Mouse (Mus musculus): ENCODE measurements around the gene Taf8. TPM values are rescaled to one million over a fixed set of nuclear protein-coding genes. Genes with fewer than 3 reads are reported as not detected.

The Taf8 gene
- total and polyA plus RNA-seq, 2 experiments from 2014 or later, result 10.8 to 17.9 TPM

DNA sequence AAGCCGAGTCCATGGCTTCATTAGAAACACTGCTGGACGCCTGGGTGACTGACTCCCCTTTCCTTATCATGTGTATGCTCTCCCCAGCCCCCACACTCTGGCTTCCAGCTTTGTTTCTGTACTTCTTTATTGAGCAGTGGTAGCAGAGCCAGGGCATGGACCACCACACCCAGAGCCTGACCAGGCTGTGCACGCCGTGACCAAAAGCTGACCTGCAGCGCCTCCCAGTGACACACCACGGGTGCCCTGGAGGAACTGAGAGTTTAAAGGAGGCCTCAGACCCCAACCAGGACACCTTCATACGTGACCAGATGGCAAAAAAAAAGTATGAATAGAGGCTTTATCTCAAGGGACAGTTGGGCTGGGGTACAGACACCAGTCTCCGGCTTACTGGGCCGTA is 11.3 kb downstream of the Taf8 start:
- no peak for DNase-seq
- no peak for TF ChIP-seq CTCF (IDR thresholded peaks at IDR 0.05; ENCODE audit: low read depth)
- Histone ChIP-seq H3K9ac (no peak overlapping the region), H3K4me1 (ENCODE audit: insufficient read depth) (no peaks in the 10 kb centered on the region), H3K27me3 (ENCODE audit: insufficient read depth, low read length) (no peaks in the 10 kb centered on the region), H3K4me3 (ENCODE audit: low read depth, low read length) (no peak overlapping the region), H3K9me3 (ENCODE audit: low read length) (no peaks in the 10 kb centered on the region), H3K36me3 (ENCODE audit: insufficient read depth) (peaks cover 74% of the 10 kb centered on the region), H3K4me2 (ENCODE audit: low read depth) (no peak overlapping the region), H3K27ac (ENCODE audit: low read depth, low read length) (no peak overlapping the region)
- 89% methylated on average over 9 of the region's 9 CpGs for WGBS
- no peak for ATAC-seq

DNA sequence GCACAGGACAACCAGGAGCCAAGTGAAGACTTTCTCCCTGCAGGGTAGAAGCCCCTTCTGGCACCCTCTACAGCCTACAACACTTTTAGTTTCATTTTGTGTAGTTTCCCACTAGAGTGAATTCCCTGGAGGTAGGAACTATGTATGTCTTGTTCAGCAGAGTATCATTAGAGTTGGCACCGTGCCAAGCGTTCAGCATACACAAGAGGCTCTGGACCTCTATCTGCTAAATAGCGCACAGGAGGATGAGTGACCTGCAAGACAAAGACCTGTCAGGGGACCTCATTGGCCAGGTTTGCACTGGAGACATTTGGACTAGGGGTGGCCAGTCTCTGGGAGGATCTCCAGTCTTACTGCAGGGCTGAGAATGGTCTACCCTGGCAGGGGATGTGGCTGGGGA is 16.3 kb downstream of the Taf8 start:
- no peak for DNase-seq
- 70% methylated on average over 3 of the region's 3 CpGs for WGBS

DNA sequence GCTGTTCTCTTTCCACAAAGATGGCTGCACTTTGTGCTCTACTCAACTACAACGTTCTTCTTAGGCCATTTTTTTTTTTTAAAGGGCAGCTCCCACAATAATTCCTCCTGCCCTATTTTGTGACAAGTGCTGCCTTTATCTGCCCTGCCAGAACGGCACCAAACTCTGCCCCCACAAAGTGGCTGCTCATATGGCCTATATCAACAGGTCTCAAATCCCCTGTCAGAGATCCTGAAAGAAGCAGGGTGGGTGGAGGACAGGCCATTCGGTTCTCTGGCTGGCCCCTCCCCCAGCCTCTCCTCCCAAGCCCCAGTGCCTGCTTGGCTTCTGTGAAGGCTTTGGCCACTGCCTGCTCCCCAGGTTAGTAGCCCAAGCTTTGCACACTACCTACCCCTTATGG is 17.1 kb downstream of the Taf8 start:
- Histone ChIP-seq H3K27ac (ENCODE audit: low read depth, low read length) (no peak overlapping the region), H3K9me3 (ENCODE audit: low read length) (no peaks in the 10 kb centered on the region), H3K4me2 (ENCODE audit: low read depth) (no peak overlapping the region), H3K36me3 (ENCODE audit: insufficient read depth) (peaks cover 21% of the 10 kb centered on the region), H3K4me3 (ENCODE audit: low read depth, low read length) (no peak overlapping the region), H3K4me1 (ENCODE audit: insufficient read depth) (no peaks in the 10 kb centered on the region), H3K9ac (no peak overlapping the region), H3K27me3 (ENCODE audit: insufficient read depth, low read length) (no peaks in the 10 kb centered on the region)
- DNase-seq, result no peak
- 10% methylated on average over 3 of the region's 3 CpGs for WGBS
- no peak for TF ChIP-seq CTCF (IDR thresholded peaks at IDR 0.05; ENCODE audit: low read depth)
- ATAC-seq, result no peak

More for the DNA sequence above, 16.3 kb downstream of the Taf8 start:
- H3K4me1 ChIP-seq (ENCODE audit: insufficient read depth), result no peaks in the 10 kb centered on the region
- H3K4me3 ChIP-seq (ENCODE audit: low read depth, low read length), result no peak overlapping the region
- no peak overlapping the region for H3K27ac ChIP-seq (ENCODE audit: low read depth, low read length)
- no peak for ATAC-seq
- H3K9ac ChIP-seq, result no peak overlapping the region
- H3K9me3 ChIP-seq (ENCODE audit: low read length), result no peaks in the 10 kb centered on the region
- no peaks in the 10 kb centered on the region for H3K27me3 ChIP-seq (ENCODE audit: insufficient read depth, low read length)
- no peak for TF ChIP-seq CTCF (IDR thresholded peaks at IDR 0.05; ENCODE audit: low read depth)
- H3K36me3 ChIP-seq (ENCODE audit: insufficient read depth), result peaks cover 28% of the 10 kb centered on the region
- H3K4me2 ChIP-seq (ENCODE audit: low read depth), result no peak overlapping the region

DNA sequence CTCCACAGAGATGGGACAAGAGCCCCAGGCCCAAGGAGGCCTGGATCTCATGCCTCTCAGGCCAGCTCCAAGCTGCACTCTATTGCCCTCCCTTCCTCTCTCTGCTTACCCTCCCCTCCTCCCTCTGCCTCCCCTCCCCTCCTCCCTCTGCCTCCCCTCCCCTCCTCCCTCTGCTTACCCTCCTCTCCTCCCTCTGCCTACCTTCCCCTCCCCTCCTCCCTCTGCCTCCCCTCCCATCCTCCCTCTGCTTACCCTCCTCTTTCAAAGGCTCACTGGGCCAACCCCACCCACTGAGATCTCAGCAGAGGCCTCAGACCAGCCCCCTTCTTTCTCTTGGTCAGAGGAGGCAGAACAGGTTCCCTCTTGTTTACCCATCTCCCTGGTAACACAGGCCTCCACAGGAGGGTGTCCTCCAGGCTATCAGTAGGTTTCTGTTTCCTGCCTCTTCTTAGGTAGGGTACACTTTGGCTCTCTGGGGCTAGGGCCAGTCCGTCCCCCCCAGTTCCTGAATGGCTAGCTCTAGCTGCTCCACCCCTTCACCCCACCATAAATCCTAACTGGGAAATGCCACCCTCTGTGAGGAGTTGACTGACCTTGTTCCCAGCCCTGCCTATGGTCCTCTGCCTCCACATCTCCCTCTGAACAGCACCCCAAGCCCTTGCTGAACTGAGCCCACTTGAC is 17.7 kb downstream of the Taf8 start:
- TF ChIP-seq CTCF (IDR thresholded peaks at IDR 0.05; ENCODE audit: low read depth), result no peak
- Histone ChIP-seq H3K4me3 (ENCODE audit: low read depth, low read length) (no peak overlapping the region), H3K27ac (ENCODE audit: low read depth, low read length) (no peak overlapping the region), H3K36me3 (ENCODE audit: insufficient read depth) (peaks cover 15% of the 10 kb centered on the region), H3K9ac (no peak overlapping the region), H3K27me3 (ENCODE audit: insufficient read depth, low read length) (no peaks in the 10 kb centered on the region), H3K4me1 (ENCODE audit: insufficient read depth) (no peaks in the 10 kb centered on the region), H3K4me2 (ENCODE audit: low read depth) (no peak overlapping the region), H3K9me3 (ENCODE audit: low read length) (no peaks in the 10 kb centered on the region)
- 23% methylated on average over 1 of the region's 1 CpGs for WGBS
- ATAC-seq (no peak), DNase-seq (no peak)

DNA sequence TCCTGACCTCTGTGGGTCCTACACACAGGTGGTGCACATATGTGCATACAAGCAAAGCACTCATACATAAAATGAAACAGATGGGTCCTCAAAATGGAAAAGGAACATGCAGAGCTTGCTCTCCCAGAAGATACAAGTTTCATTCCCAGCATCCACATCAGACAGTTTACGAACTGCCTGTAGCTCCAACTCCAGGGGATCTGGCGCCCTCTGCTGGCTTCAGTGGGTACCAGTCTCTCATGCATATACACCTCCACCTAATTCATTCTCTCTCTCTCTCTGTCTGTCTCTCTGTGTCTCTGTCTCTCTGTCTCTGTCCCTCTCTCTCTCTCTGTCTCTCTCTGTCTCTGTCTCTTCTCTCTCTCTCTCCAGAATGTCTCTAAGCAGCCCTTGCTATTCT is 19.7 kb downstream of the Taf8 start:
- H3K9me3 ChIP-seq (ENCODE audit: low read length), result no peaks in the 10 kb centered on the region
- DNase-seq, result peak; percentile 45
- no peaks in the 10 kb centered on the region for H3K4me1 ChIP-seq (ENCODE audit: insufficient read depth)
- no peak overlapping the region for H3K9ac ChIP-seq
- H3K27me3 ChIP-seq (ENCODE audit: insufficient read depth, low read length), result no peaks in the 10 kb centered on the region
- ATAC-seq, result no peak
- H3K27ac ChIP-seq (ENCODE audit: low read depth, low read length), result no peak overlapping the region
- 31% methylated on average over 2 of the region's 2 CpGs for WGBS
- peak; percentile 73 for TF ChIP-seq CTCF (IDR thresholded peaks at IDR 0.05; ENCODE audit: low read depth)
- no peak overlapping the region for H3K4me3 ChIP-seq (ENCODE audit: low read depth, low read length)
- H3K36me3 ChIP-seq (ENCODE audit: insufficient read depth), result 0 out of 2 replicates have a peak, but pooled peaks cover 1% of the 10 kb centered on the region
- no peak overlapping the region for H3K4me2 ChIP-seq (ENCODE audit: low read depth)

DNA sequence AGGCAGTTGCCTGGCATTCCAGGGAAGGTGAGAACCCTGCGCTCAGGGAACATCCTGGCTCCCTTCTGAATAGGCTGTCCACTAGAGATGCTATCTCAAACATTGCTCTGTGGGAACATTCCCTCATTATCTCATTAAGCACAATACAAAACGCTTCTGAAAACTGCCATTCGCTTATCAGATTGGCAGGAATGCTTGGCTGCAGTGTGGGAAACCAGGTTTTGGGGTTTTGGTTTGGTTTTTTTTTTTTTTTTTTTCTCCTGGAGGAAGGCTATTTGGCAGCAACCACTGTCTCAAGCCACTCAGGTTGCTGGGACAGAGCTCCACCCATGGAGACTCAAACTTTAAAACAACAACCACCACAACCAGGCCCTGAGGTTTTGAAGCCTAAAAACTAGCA is 22.2 kb downstream of the Taf8 start:
- no peaks in the 10 kb centered on the region for H3K36me3 ChIP-seq (ENCODE audit: insufficient read depth)
- ATAC-seq, result no peak
- no peak overlapping the region for H3K9ac ChIP-seq
- H3K4me3 ChIP-seq (ENCODE audit: low read depth, low read length), result no peak overlapping the region
- H3K9me3 ChIP-seq (ENCODE audit: low read length), result no peaks in the 10 kb centered on the region
- H3K4me2 ChIP-seq (ENCODE audit: low read depth), result no peak overlapping the region
- WGBS, result 73% methylated on average over 3 of the region's 3 CpGs
- no peaks in the 10 kb centered on the region for H3K27me3 ChIP-seq (ENCODE audit: insufficient read depth, low read length)
- no peaks in the 10 kb centered on the region for H3K4me1 ChIP-seq (ENCODE audit: insufficient read depth)
- no peak overlapping the region for H3K27ac ChIP-seq (ENCODE audit: low read depth, low read length)
- DNase-seq, result no peak
- TF ChIP-seq CTCF (IDR thresholded peaks at IDR 0.05; ENCODE audit: low read depth), result no peak

DNA sequence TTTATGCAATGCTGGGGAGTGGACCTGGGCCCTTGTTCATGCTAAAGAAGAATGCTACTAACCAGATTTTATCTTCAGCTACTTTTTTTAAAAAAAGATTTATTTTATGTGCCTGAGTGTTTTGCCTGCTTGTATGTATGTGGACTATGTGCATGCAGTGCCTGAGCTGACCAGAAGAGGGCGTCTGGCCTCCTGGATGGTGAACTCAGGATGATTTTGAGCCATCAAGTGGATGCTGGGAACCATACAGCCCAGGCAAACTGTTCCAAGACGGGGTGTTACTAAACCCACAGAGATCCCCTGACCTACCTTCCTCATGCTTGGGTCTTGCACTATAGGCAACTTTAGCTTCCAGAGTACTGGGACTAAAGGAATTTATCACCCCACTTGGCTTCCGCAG is 26.4 kb downstream of the Taf8 start:
- Histone ChIP-seq H3K4me2 (ENCODE audit: low read depth) (no peak overlapping the region), H3K36me3 (ENCODE audit: insufficient read depth) (no peaks in the 10 kb centered on the region), H3K9ac (no peak overlapping the region), H3K9me3 (ENCODE audit: low read length) (no peaks in the 10 kb centered on the region), H3K27me3 (ENCODE audit: insufficient read depth, low read length) (no peaks in the 10 kb centered on the region), H3K27ac (ENCODE audit: low read depth, low read length) (no peak overlapping the region), H3K4me3 (ENCODE audit: low read depth, low read length) (no peak overlapping the region), H3K4me1 (ENCODE audit: insufficient read depth) (no peaks in the 10 kb centered on the region)
- WGBS, result 62% methylated on average over 3 of the region's 3 CpGs
- DNase-seq, result no peak
- no peak for ATAC-seq
- TF ChIP-seq CTCF (IDR thresholded peaks at IDR 0.05; ENCODE audit: low read depth), result peak; percentile 33
